Mouse (Mus musculus) brain, embryonic 14.5 days (tissue): ENCODE results near the gene Runx1.

Experiments
- CTCF ChIP-seq: fragments of 200-500 bp; IDR thresholded peaks from 2 replicates; pipeline ENCODE4 v1.5.1; 2012; ENCODE audit warnings: inconsistent platforms, mild to moderate bottlenecking, moderate library complexity, borderline replicate concordance; ENCODE audit not compliant: insufficient read depth, insufficient read length; ENCODE audit errors: extremely low read depth
- POLR2A ChIP-seq: fragments of 200-500 bp; IDR thresholded peaks from 2 replicates; pipeline ENCODE4 v1.6.1; 2012; ENCODE audit warnings: mild to moderate bottlenecking, inconsistent platforms, borderline replicate concordance; ENCODE audit not compliant: poor library complexity, insufficient read depth, insufficient read length, severe bottlenecking; ENCODE audit errors: extremely low read depth

DNA sequence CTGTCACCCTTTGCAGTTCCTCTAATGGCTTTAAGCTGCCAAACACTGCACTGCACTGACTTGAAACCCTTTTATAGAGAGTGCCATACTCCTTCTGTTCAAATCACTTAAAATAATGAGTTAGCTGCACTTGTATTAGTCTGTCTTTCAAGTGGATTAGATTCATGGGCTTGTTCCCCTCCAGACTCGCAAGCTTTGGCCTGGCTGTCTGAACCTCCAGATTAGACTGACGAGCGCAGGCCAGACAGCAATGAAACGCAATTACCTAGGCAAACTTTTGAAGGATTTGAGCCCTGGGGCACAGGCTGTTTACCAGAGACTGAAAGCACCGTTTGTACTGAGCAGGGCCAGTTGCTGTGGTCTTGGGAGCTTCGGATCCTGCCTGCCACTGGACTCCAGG, 198.7 kb downstream of the Runx1 start:
- TF ChIP-seq POLR2A = no peak
- TF ChIP-seq CTCF = no peak
